Mouse (Mus musculus) intestine, embryonic 16.5 days (tissue): ENCODE results near the gene Foxn3. TPM values are rescaled to one million over a fixed set of nuclear protein-coding genes. Genes with fewer than 3 reads are reported as not detected.

Experiments used
- ATAC-seq: fragments of 200-750 bp; cut with Nextera tagmentation; 2 replicates; pipeline ENCODE4 v1.8.0; 2017; ENCODE audit warnings: moderate TSS enrichment, moderate library complexity
- H3K27ac ChIP-seq: fragments of 300-500 bp; sonication (generic); 2 replicates; pipeline ENCODE4 v1.5.1; 2014; ENCODE audit warnings: mild to moderate bottlenecking, low read length
- H3K27me3 ChIP-seq: fragments of 300-500 bp; sonication (generic); replicated peaks from 2 replicates; pipeline ENCODE4 v1.6.1; 2014; ENCODE audit warnings: low read length, control low read depth, mixed read lengths; ENCODE audit not compliant: control insufficient read depth, insufficient read depth
- H3K36me3 ChIP-seq: fragments of 300-500 bp; sonication (generic); 2 replicates; pipeline ENCODE4 v1.6.1; 2014; ENCODE audit warnings: low read length, control low read depth; ENCODE audit not compliant: control insufficient read depth, insufficient read depth
- H3K4me1 ChIP-seq: fragments of 300-500 bp; sonication (generic); 2 replicates; pipeline ENCODE4 v1.6.1; 2014; ENCODE audit warnings: low read length, control low read depth, mixed read lengths; ENCODE audit not compliant: control insufficient read depth, insufficient read depth
- H3K4me2 ChIP-seq: fragments of 300-500 bp; sonication (generic); 2 replicates; pipeline ENCODE4 v1.6.1; 2014; ENCODE audit warnings: low read depth, low read length, control low read depth
- H3K4me3 ChIP-seq: fragments of 300-500 bp; sonication (generic); 2 replicates; pipeline ENCODE4 v1.5.1; 2014; ENCODE audit warnings: mild to moderate bottlenecking, low read length
- H3K9ac ChIP-seq: fragments of 300-500 bp; sonication (generic); 2 replicates; pipeline ENCODE4 v1.6.1; 2014; ENCODE audit warnings: low read depth, low read length
- H3K9me3 ChIP-seq: fragments of 300-500 bp; sonication (generic); 2 replicates; pipeline ENCODE4 v1.6.1; 2016; ENCODE audit warnings: low read length, control low read depth; ENCODE audit not compliant: control insufficient read depth
- WGBS: fragments of 180-500 bp; shearing (Covaris S2); extraction: QIAGEN DNeasy Blood & Tissue Kit; methylation state at CpG from one replicate; pipeline ENCODE4 v1.1.7; 2014; 5-methylcytosine and 5-hydroxymethylcytosine counted together
- polyA plus RNA-seq: library from polyadenylated mRNA; unstranded; fragments of >200 nt; fragmentation: Nextera tagmentation; extraction: Ambion mirVana; gene quantifications from 2 replicates; pipeline ENCODE4 v1.2.1, GENCODE M21; 2015

Gene Foxn3
- polyA plus RNA-seq, 1 experiment from 2014 or later = 43.0 TPM

DNA sequence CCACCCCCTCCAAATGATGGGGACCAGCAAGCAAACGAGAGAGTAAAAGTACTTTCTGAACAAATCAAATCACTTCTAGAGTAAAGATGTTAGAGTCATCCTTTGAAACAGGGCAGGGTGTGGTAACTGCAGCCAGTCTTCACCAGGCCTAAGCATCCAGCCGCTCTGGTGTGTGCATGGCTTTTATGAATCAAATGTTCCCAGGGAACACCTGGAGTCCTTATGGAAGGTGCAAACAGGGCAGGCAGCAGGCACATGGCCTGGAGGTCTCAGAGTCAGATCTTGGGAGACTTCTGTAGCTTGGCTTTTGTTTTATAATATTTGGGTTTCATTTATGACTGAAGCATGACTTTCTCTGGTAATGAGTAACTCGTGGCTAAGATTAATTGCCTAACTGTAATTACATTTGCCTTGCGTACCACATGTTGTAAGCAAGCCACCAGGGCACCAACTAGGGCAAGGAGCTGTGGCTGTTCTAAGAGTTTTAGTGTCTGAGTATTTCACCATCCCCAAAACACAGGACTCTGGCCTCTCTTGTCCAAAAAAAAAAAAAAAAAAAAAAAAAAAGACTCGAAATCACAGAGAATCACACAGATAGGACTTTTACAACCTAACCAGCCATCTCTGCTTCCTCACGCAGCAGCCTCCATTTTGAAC is 118.2 kb downstream of the Foxn3 start:
- H3K4me1 ChIP-seq = peaks cover 4% of the 10 kb centered on the region; the same call in 1 of the 2 replicates
- no peak overlapping the region for H3K27ac ChIP-seq

DNA sequence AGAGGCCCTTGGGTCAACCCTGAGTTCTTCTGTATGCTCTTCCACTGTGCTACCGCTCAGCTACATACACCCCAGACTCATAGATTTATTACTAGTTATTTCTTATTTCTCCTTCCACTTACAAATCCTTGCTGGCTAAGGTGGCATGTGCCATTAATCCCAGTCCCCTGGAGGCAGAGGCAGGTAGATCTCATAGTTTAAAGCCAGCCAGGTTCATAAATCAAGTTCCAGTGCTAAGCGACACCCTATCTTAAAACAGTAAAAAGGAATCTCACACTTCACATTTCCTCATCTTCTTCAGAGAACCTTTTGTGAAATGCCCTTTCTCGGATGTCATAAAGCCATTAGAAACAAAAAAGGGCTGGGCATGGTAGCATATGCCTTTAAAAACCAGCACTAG is 120.6 kb downstream of the Foxn3 start:
- H3K27ac ChIP-seq = no peak overlapping the region
- 90% methylated on average over 3 of the region's 3 CpGs for WGBS

More for the DNA sequence above, 118.2 kb downstream of the Foxn3 start:
- WGBS = 59% methylated on average over 6 of the region's 6 CpGs
- Histone ChIP-seq H3K9me3 (no peaks in the 10 kb centered on the region), H3K4me3 (no peak overlapping the region), H3K4me2 (no peak overlapping the region), H3K36me3 (no peaks in the 10 kb centered on the region), H3K9ac (no peak overlapping the region), H3K27me3 (no peaks in the 10 kb centered on the region)
- peak; percentile 83 for ATAC-seq

GRCm38 (mm10) chr12:99440953-99441352 is 122.4 kb downstream of the Foxn3 start:
- H3K4me3 ChIP-seq = no peak overlapping the region
- H3K27me3 ChIP-seq = no peaks in the 10 kb centered on the region
- H3K9ac ChIP-seq = no peak overlapping the region
- ATAC-seq = no peak
- no peaks in the 10 kb centered on the region for H3K36me3 ChIP-seq
- no peaks in the 10 kb centered on the region for H3K9me3 ChIP-seq
- H3K27ac ChIP-seq = no peak overlapping the region
- peaks cover 2% of the 10 kb centered on the region; the same call in 1 of the 2 replicates for H3K4me1 ChIP-seq
- H3K4me2 ChIP-seq = no peak overlapping the region
- WGBS = 74% methylated on average over 4 of the region's 4 CpGs

More for the DNA sequence above, 120.6 kb downstream of the Foxn3 start:
- Histone ChIP-seq H3K4me3 (no peak overlapping the region), H3K4me2 (no peak overlapping the region), H3K27me3 (no peaks in the 10 kb centered on the region), H3K9ac (no peak overlapping the region), H3K9me3 (no peaks in the 10 kb centered on the region), H3K4me1 (peaks cover 4% of the 10 kb centered on the region; the same call in 1 of the 2 replicates), H3K36me3 (no peaks in the 10 kb centered on the region)
- no peak for ATAC-seq

DNA sequence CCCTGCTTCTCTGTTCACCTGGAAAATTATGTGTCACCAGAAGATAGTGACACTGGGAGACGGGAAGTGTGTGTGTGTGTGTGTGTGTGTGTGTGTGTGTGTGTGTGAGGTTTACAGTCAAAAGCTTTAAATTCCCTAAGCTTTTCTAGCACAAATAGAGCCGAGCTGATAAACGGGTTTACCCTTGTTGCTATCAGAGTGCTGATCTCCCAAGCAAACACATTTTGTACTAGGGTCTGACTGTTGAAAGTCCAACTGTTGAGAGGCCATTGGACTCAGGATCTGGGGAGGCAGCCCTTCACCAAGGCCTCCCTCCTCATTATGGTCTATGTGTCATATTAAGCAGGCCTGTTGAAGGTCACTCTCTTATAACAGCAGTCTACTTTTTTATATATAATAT is 123.4 kb downstream of the Foxn3 start:
- Histone ChIP-seq H3K4me3 (no peak overlapping the region), H3K9ac (no peak overlapping the region), H3K4me2 (no peak overlapping the region), H3K9me3 (no peaks in the 10 kb centered on the region), H3K27me3 (no peaks in the 10 kb centered on the region), H3K4me1 (no peaks in the 10 kb centered on the region), H3K36me3 (no peaks in the 10 kb centered on the region), H3K27ac (peak overlapping the region; percentile 31; the same call in 1 of the 2 replicates)
- WGBS = 40% methylated on average over 3 of the region's 3 CpGs
- peak; percentile 86 for ATAC-seq

- no peak overlapping the region for H3K4me2 ChIP-seq
- ATAC-seq = no peak
- no peak overlapping the region for H3K4me3 ChIP-seq
- 89% methylated on average over 4 of the region's 4 CpGs for WGBS
- no peaks in the 10 kb centered on the region for H3K36me3 ChIP-seq
- no peaks in the 10 kb centered on the region for H3K4me1 ChIP-seq
- no peak overlapping the region for H3K27ac ChIP-seq
- no peaks in the 10 kb centered on the region for H3K27me3 ChIP-seq
- no peaks in the 10 kb centered on the region for H3K9me3 ChIP-seq
- no peak overlapping the region for H3K9ac ChIP-seq
These were observed 128.2 kb downstream of the Foxn3 start for GRCm38 (mm10) chr12:99435189-99435588.

DNA sequence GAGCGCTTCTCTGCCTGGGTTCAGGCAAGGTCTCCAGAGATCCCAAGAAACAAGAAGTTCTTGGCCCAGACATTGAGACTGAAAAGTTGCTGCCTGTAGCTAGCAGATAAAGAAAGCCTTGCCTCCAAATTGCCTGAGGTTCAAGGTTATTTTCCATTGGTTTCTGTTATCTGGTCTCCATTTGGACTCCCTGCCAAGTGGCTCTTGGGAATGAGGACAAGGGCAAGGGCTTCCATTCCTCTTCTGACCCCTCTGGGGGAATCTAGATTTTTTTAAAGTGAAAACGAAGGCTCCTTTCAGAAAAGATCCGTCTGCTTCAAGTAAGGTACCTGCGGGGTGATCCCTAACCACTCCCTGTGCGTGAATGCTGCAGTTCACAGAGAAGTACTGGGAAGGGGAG is 130.0 kb downstream of the Foxn3 start:
- Histone ChIP-seq H3K36me3 (no peaks in the 10 kb centered on the region), H3K9ac (no peak overlapping the region), H3K27ac (no peak overlapping the region), H3K27me3 (no peaks in the 10 kb centered on the region), H3K9me3 (no peaks in the 10 kb centered on the region), H3K4me2 (no peak overlapping the region), H3K4me3 (no peak overlapping the region), H3K4me1 (no peaks in the 10 kb centered on the region)
- ATAC-seq = no peak
- WGBS = 88% methylated on average over 5 of the region's 5 CpGs

GRCm38 (mm10) chr12:99431541-99431940 is 131.8 kb downstream of the Foxn3 start:
- H3K4me2 ChIP-seq = no peak overlapping the region
- no peak overlapping the region for H3K4me3 ChIP-seq
- H3K27me3 ChIP-seq = no peaks in the 10 kb centered on the region
- no peaks in the 10 kb centered on the region for H3K36me3 ChIP-seq
- H3K9me3 ChIP-seq = no peaks in the 10 kb centered on the region
- no peaks in the 10 kb centered on the region; the same call in 1 of the 2 replicates for H3K4me1 ChIP-seq
- no peak overlapping the region for H3K9ac ChIP-seq
- 85% methylated on average over 6 of the region's 6 CpGs for WGBS
- no peak for ATAC-seq
- no peak overlapping the region for H3K27ac ChIP-seq

DNA sequence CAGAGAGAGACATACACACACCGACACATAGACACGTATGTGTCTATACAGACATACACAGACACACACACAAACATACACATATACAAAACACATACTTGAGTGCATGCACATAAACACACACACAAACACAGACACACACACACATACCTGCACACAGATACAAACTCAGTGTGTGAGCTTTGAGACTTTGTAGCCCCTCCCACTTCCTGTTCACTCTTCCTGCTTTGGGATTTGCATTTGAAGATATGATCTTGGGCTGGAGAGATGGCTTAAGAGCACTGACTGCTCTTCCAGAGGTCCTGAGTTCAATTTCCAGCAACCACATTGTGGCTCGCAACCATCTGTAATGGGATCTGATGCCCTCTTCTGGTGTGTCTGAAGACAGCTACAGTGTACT is 132.4 kb downstream of the Foxn3 start:
- Histone ChIP-seq H3K27ac (no peak overlapping the region), H3K4me1 (peaks cover 2% of the 10 kb centered on the region; the same call in 1 of the 2 replicates), H3K9me3 (no peaks in the 10 kb centered on the region), H3K27me3 (no peaks in the 10 kb centered on the region), H3K4me3 (no peak overlapping the region), H3K36me3 (no peaks in the 10 kb centered on the region), H3K9ac (no peak overlapping the region), H3K4me2 (no peak overlapping the region)
- WGBS = over 99% methylated on average over 3 of the region's 3 CpGs
- ATAC-seq = no peak

DNA sequence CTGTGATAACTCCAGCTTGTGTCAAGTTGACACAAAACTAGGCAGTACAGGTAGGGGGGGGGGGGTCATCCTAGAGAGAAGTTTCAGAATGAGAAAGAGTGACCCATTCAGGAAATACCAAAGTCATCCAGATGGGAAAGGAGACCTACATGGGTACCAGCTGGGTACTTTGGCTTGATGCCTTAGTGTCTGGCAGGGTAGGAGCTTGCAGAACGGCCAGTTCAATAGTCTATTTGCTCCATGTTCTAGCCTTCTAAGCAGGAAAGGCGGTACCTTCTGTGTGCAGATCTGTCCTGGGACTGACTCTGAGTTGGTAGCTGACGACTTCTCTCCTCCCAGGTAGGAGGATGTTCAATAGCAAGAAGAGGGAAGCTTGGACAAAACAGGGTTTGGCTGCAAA is 134.3 kb downstream of the Foxn3 start:
- H3K4me1 ChIP-seq = peaks cover 3% of the 10 kb centered on the region; the same call in 1 of the 2 replicates
- H3K9me3 ChIP-seq = no peaks in the 10 kb centered on the region
- ATAC-seq = no peak
- H3K27ac ChIP-seq = no peak overlapping the region
- no peak overlapping the region for H3K4me3 ChIP-seq
- no peaks in the 10 kb centered on the region for H3K36me3 ChIP-seq
- WGBS = 84% methylated on average over 3 of the region's 3 CpGs
- H3K27me3 ChIP-seq = no peaks in the 10 kb centered on the region
- H3K9ac ChIP-seq = no peak overlapping the region
- H3K4me2 ChIP-seq = no peak overlapping the region
